Mouse (Mus musculus) thymus, adult 2 months (tissue): ENCODE results near the gene Srebf1.

Experiments
- CTCF ChIP-seq: fragments of 200-500 bp; IDR thresholded peaks from 2 replicates; pipeline ENCODE4 v1.5.1; 2012; ENCODE audit warnings: mild to moderate bottlenecking, control low read depth, low read length, moderate library complexity, borderline replicate concordance; ENCODE audit not compliant: control insufficient read depth, poor library complexity, insufficient read depth; ENCODE audit errors: extremely low read depth
- POLR2A ChIP-seq: fragments of 200-500 bp; IDR thresholded peaks from 2 replicates; pipeline ENCODE4 v1.6.1; 2012; ENCODE audit warnings: mild to moderate bottlenecking, low read length, control low read depth, moderate library complexity; ENCODE audit not compliant: control insufficient read depth, poor library complexity, insufficient read depth; ENCODE audit errors: extremely low read depth

DNA sequence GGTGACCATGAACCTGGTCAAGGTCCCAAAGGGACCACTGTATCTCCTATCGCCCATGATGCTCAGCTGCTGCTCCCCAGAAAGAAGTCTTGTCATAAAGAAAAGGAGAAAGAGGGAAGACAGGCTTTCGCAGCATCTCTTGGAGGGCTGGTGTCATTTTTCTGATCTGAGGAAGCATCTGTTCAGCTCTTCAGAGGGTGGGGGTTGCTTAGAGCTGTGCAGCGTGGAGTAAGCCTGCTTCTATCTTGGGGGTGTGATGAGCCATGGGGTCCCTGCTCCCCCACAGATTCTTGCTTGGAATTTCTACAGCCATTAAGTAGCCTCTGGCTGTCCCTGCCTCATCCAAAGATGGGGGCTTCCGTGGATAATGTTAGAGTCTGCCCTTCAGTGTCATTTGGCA is 64.1 kb downstream of the Srebf1 start:
- no peak for TF ChIP-seq POLR2A
- no peak for TF ChIP-seq CTCF
